Mouse (Mus musculus) erythroid progenitor cell, adult 5-6 weeks (primary cell): ENCODE measurements around the gene Trmt61a. TPM values are rescaled to one million over a fixed set of nuclear protein-coding genes. Genes with fewer than 3 reads are reported as not detected.
A peak's percentile ranks its signal among the peaks of the same experiment; 100 is the strongest.
"Not testable (repeated sequence)": the region's sequence is repeated elsewhere in the genome, so short reads cannot be mapped to it uniquely, and the experiment has no call there.

Experiments
- ATAC-seq: replicated peaks from 2 replicates; pipeline ENCODE4 v1.8.0; 2016; ENCODE audit warnings: moderate number of reproducible peaks, mild to moderate bottlenecking, moderate TSS enrichment, inconsistent platforms; ENCODE audit not compliant: poor library complexity, low FRiP score, severe bottlenecking
- total RNA-seq, 2 experiments: library from RNA; stranded (forward) in 1 of 2; stranded (reverse) in 1 of 2; fragments of 150-400 nt in 1 of 2; fragments of 186-747, 209-891 nt in 1 of 2; gene quantifications; 2 replicates each; pipeline versions ENCODE4 v1.2.3 to v1.2.4; 2015 to 2017; ENCODE audit warnings: low replicate concordance in 2 of 2

Gene Trmt61a
- total RNA-seq (2015; ENCODE audit: low replicate concordance) (1.8 and 2.1 TPM in 2 replicates), total RNA-seq (2017; ENCODE audit: low replicate concordance) (0.39 and 2.3 TPM in 2 replicates)

DNA sequence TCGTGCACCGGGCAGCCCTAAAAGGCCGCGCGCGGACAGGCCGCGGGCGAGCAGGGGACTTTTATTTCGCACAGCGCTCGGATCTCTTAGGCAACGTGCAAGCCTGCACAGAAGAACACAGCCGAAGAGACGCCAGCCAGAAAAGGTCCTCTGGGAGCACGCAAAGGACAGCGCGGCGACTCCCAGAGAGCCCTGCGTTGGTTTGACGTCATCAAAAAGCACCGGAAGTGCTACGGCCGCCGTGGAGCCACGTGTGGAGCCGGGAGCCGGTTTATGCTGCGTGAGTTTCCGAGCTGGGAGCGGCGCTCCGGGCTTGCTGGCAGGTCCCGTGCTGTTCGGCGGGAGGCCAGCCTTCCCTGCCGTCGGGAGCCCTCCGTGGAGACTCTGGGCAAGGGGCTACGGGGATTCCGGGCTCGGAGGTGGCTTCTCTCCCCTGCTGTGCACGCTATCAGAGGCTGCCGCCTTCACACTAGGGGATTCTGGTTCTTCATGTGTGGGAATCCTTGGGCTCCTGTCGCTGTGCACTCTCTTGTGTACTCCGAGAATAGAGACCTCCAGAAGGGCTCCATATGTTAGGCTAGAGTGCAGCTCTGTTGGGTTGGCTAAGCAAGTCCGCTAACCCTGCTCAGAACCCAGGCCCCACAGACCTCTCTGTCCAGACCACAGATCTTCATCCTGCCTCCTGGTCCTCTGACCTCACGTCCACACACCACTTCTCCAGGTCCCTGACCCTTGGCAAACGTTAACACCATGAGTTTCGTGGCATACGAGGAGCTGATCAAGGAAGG lies at the start of gene Trmt61a:
Gene Trmt61a (plus strand): TSS at position 224 of the 788 bp plus-strand sequence.
- ATAC-seq = peak; percentile 90

DNA sequence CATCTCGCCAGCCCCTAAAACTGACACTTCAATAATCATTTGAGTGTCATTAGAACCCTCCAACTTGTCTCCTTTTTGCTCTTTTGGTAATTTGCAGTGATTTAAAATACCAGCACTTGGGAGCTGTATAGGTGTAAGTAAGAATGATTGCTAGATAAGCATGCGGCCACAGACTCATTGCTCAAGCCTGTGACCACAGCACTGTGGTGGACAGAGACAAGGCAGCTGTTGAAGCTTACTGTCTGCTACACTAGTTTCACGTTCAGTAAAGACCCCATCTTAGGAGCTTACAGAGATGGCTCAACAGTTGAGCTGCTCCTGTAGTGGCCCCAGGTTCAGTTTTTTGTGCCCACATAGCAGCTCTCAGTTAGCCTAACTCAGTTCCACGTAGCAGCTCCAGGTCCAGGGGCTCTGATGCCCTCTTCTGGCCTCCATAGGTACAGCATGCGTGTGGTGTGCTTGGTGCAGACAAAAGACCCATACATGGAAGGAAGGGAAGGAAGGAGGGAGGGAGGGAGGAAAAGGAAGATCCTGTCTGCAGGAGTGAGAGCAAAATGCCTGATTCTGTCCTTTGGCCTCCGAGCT lies 29.8 kb upstream of the Trmt61a start:
- peak; percentile 81 for ATAC-seq

DNA sequence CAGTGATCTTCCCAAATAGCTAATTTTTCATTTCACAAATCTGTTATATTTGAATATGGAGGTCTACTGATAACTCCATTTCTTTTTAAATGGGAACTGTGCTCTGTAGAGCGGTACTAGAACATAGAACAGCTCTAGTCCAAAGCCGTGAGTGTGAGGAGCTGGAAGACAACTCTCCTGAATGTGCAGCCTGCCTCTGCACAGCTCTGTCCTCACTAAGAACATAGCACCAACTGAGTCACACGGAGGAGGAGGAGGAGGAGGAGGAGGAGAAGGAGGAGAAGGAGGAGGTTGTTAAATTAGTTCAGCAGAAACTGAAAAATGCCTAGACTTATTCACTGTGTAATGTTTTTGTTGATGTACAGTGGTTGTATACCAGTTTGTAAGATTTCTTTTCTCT lies 25.0 kb upstream of the Trmt61a start:
- ATAC-seq = no peak

DNA sequence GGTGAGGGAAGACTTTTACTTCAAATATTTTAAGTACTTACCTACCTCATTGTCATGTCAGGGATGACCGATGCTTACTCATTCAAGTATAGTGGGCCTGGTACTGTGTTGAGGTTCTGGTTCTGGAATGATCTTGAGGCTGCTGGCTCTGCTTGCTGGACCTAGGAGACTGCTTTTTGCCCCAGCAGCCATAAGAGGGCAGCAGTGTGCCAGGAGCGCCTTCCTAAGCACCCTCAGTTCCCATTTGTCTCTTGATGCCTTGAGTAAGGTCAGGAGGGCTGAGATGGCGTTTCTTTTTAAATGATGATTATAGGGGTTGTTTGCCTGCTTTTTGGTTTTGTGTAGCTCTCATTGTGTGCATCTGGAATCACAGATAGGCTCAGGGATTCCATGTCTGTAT lies 24.5 kb upstream of the Trmt61a start:
- ATAC-seq = peak; percentile 72

DNA sequence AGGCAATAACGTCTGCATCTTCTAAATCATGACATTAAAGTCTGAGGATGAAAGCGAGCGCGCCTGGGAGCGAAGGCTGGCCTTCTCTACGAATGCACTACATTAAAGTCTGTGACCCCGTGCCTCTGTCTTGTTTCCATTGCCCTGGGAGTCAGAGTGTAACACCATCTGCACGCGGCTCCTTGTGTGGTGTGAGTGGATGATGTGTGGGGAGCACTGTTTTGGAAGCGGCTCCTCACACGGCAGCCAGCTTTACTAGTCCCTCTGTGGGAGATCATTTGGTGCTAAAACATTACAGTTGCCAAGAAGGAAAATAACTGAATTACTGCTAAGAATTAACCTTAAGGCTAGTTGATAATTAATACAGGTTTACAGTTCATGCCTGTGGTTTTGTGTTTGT lies 22.2 kb upstream of the Trmt61a start:
- no peak for ATAC-seq

DNA sequence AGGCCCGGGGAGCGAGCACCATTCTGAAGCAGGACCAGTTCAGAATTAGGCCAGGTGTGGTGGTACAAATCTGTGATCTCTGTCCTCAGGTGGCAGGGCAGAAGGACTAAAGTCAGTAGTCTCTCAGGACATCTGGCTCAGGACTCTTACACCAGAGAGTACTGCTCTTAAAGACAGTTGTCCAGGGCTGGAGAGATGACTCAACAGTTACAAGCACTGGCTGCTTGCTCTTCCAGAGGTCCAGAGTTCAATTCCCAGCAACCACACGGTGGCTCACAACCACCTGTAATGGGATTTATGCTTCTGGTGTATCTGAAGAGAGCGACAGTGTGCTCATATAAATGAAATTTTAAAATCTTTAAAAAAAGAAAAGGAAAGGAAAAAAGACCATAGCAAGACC lies 18.6 kb upstream of the Trmt61a start:
- no peak for ATAC-seq

DNA sequence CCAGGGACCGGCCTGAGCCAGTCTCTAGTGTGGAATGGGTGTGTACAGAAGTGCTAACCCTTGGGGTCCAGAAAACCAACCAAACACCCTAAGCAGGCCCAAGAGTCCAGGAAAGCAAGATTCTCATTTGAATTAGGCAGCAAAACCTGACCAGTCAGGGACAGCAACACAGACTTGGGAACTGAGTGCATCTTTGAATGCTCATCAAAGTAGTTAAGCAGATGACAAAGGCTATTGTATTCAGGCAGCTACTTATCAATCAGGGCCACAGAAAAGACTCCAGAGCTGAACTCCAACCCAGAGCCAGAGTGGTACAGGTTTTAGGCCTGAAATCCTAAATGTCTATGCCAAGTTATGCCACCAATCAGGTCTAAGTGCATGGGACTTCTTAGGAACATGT lies 17.3 kb upstream of the Trmt61a start:
- ATAC-seq = no peak

DNA sequence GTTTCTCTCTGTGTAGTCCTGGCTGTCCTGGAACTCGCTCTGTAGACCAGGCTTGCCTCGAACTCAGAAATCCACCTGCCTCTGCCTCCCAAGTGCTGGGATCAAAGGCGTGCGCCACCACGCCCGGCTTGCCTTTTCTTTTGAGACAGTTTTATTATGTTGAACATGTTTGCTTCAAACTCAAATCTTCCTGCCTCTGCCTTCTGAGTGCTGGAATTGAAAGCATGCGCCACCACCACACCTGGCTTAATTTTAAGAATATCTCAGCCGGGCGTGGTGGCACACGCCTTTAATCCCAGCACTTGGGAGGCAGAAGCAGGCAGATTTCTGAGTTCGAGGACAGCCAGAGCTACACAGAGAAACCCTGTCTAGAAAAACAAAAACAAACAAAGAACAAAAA lies 16.4 kb upstream of the Trmt61a start:
- ATAC-seq = not testable (repeated sequence)

DNA sequence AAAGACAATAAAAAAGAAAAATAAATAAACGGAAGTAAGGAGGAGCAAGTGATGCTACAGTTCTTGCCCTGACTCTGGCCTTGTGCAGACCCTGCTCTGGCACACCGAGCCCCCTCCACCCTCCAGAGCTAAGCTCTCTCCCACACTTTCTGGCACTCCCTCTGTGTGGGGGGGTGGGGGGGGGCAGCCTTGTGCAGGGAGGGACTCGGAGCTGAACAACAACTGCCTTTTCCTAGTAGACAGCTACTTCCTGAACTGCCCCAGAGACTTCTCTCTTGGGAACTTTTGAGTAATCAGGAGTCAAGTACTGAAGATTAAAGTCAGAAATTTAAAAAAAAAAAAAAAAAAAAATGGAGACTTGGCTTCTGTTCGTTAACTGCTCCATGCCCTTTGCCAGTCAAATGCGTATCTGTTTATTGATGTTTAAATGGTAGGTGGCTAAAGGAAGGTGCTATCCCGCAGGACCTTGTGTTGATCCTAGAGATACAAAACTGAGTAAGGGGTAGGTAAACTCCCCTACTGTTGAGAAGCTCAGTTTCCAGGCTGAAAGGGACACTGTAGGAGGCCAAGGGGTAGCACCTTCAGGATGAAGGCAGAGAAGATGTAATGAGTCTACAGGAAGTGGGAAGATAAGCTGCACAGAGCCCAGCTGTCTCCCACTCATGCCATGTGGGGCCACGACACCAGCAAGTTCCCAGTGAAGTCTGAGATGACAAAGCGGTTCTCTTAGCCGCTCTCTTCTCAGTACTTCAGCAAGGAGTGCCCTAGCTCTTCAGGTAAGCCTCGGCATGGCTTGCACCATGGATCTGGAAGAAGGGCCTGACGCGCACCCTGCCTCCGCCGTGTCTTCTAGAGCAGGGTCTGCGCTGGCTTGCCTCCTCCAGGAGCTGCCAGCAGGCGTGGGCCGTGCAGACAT lies 14.4 kb upstream of the Trmt61a start:
- no peak for ATAC-seq

DNA sequence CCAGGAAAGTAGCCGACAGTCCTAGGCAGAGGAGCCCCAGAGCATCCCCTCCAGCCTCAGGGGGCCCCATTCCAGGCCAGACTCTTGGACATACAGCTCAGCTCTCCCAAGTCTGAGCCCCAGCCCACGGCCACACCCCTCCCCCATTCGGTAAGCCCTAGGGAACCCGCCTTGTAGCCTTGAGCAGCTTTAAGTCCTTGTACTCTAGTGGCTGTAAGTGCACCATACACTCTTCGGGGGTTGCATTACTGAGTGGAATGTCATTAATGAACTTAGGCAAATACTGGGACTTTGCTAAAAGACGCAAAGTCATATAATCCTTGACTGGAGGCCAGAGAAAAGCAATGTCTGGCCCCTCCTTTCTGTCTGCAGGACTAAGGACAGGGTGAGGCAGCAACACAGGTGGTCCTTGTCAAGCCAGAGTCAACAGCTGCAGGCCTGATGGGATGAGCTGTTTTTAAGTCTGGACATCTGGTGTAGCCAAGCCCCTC lies 13.7 kb upstream of the Trmt61a start:
- no peak for ATAC-seq

DNA sequence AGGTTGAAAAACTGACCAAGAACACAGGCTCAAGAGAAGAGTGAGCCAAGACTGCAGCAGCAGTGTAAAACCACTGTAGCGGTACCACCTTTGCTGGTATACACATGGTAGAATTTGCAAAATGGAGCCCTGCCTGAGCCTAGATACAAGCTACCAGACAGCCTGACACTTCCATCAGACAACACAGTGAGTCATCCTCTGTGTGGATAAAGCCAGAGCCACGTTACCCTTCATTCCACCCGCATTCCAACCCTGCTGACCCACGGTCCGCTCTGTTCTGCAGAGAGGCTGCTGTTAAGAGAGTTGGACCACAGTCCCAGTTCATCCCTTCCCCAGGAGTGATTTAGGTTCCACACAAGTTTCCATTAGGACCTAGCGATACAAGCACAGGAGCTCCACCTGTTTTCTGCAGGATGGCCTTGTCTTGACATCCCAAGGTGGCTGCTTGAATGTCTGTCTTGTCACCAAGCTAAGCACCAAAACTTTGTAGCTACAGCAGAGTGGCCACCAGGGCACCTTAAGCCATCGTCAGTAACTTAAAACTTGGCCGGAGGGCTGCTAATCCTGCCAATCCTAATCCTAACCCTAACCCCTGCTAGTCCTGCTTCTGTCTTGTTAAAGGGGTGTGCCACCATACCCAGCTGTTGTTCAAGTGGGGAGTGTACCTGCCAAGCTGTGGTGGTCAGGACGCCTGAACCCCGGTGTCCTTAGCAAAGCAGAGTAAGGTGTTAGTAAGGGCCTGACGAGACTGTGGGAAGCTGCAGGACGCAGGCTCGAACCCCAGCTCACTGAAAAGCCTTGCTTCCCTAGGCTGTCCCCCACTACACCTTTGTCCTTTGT lies 12.6 kb upstream of the Trmt61a start:
- no peak for ATAC-seq

DNA sequence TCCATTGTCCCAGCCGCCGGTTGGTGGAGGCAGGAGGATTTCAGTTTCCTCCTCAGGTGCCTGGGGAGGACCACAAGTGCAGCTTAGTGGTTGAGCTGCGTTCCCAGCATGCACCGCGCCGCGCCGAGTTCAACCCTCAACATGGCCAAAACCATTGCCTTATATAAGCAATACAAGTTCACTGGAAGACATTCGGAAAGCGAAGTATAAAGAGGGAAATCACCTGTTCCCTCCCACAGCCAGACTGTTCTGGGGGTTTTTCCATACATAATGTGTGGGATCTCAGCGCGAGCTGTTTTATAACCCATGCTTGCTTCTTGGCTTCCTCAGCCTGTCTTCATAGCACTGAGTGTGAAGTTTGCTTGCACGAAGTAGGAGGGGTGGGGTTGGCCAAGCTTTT lies 11.5 kb upstream of the Trmt61a start:
- no peak for ATAC-seq

DNA sequence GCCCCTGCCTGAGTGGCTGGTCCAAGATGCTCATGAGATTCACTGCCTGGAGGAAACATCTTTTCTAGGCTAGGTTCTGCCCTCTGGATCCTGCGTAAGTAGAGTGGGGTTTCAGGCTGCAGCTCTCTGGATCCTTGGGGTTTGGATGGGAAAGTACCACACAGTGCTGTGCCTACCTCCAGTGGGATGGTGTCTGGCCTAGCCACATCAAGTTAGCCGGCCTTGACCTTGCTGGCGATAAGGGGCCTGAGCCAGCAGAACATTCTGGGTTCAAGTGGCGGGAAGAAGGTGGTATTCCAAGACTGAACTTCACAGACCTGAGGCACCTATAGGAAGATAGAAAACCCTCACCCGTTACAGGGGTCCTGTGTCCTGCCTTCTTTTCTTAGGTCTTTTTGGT lies 10.5 kb upstream of the Trmt61a start:
- ATAC-seq = no peak

DNA sequence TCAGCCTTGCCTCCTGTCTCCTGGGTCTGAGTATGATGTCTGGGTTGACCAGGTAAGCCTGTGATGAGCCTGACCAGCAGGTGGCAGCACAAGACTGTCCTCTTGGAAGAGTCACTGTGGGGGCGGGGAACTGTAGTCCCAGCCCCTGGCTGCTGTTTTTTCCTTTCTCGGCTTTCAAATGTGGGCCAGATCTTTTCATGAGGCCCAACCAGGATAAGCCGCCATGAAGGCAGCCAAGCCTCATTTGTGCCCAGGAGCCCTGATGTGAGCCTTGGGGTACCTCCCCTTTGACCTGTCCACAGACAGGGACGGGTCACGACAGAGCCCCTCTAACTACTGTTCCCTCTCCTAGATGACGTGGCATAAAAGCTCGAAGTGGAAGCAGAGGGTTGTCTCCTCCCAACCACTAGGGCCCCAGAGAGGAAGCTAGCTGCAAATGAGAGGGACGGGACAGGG lies 9.4 kb upstream of the Trmt61a start:
- peak; percentile 68 for ATAC-seq

DNA sequence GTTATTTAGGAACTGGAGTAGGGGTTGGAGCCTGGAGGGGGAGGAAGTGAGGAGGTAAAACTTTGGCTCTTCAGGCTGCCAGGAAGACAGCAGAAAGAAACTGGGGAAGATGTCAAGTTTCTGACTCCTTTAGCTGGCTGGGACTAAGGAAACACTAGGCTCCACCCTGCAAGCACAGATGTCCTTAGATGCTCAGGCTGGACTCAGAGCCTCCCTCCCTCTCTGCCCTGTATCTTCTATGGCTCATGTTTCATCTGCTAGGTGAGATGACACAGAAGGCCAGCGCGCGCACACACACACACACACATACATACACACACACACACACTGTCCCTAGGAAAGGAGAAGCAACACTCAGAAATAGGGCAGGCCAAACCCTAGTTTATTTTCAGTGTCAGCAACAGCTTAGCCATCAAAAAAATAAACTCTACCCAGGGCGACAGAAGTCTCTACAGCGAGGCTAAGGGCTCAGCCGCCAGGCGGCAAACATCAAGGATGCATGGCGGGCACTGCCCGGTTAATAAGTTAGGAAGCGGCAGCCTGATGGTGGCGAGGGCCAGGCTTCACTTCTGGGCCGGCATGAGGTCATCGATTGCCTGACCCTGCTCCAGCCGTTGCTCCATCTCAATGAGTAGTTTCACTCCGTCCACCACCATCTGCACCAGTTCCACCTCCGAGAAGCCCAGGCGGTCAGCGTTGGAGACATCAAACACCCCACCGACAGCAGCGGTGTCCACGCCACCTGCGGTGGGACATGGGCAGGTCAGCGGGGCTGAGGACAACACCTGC lies 8.7 kb upstream of the Trmt61a start:
- ATAC-seq = no peak

DNA sequence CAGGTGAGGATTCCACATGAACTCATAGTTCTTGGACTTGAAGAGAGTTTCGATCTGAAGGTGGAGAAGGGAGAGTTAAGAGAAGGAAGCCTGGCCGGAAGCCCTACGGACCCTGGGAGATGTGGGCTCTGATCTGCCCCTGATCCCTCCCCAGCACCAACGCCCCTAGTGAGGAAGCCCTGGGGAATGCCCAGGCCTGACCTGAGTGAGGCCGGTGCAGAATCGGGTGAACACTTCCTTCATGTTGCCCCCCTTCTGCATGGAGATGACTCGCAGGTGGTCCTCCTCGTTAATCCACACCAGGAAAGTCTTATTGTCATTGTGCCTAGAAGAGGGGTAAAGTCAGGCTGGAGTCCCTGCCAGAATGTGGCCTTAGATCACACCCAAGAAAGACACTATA lies 7.9 kb upstream of the Trmt61a start:
- ATAC-seq = no peak

DNA sequence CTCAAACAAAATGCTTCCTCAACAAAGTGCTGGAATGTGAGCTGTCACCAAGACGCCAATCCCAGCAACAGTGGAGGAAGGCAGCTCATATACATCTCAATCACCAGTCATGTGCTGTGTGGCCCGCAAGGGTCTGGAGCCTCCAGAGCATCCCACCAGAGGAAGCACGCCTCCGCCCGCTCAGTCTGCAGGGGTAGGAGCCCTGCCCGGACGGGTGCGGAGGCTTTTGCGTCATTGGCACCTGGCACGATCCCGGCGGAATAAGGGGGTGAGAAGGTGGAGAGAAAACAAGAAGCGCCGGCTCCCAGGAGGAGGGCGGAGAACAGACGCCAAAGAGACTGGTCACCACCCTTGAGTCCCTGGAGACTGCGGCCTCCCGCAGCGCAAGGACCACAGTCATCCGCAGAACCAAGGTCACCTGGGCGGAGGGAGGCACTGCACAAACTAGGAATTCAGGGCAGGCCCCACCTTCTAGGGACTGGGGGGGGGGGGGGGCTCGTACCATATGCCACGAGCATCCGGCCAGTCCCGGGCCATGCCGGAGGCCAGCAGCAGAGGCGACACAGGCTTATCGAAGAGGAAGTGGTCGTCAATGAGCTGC lies 7.4 kb upstream of the Trmt61a start:
- no peak for ATAC-seq

DNA sequence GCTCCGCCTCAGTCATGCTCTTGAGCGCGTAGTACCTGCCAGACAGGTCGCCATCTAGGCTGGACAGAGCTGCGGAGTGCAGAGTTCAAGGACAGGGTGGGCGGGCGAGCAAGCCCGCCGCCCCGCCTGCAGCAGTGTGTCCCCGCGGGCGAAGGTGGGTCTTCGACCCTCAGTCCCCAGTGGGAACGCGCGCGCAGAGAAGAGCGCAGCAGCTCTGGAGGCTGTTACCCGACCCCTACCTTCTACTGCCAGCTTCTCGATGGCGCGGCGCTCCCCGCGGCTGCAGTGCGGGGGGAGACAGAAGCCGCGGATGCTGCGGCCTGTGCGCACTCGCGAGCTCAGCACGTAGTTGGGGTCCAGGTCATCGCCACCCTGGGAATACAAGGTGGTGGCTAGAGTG lies 6.9 kb upstream of the Trmt61a start:
- ATAC-seq = no peak
